Mouse (Mus musculus): Measurements from ENCODE around the gene Clba1. TPM values are rescaled to one million over a fixed set of nuclear protein-coding genes. Genes with fewer than 3 reads are reported as not detected.
"Not testable (repeated sequence)": the region's sequence is repeated elsewhere in the genome, so short reads cannot be mapped to it uniquely, and the experiment has no call there.

The Clba1 gene
- polyA plus RNA-seq, 1 experiment from 2014 or later, result 21.1 TPM

DNA sequence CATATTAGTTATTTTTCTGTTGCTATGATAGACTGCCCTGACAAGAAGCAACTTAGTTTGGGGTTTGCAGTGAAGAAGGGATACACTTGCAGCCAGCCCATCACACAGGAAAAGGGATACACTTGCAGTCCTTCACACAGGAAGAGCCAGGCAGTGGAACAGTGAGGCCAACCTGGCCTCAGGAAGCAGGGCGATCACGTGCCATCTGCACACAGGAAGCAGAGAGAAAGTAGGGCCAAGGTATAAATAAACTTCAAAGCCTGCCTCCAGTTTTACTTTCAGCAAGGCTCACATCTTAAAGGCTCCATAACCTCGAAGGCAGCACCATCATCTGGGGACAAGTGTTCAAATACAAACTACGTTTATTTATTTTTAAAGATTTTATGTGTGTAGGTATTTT, 14.5 kb downstream of the Clba1 start:
- WGBS, result 83% methylated on average over 4 of the region's 4 CpGs
- peaks cover 59% of the 10 kb centered on the region for H3K4me1 ChIP-seq (replicated peaks)
- H3K27ac ChIP-seq (replicated peaks), result no peak overlapping the region
- H3K4me2 ChIP-seq, result no peak overlapping the region
- H3K9me3 ChIP-seq, result no peaks in the 10 kb centered on the region
- no peak overlapping the region for H3K9ac ChIP-seq
- H3K36me3 ChIP-seq, result peaks cover 63% of the 10 kb centered on the region
- ATAC-seq (ENCODE audit: low read depth), result no peak
- no peaks in the 10 kb centered on the region for H3K27me3 ChIP-seq
- H3K4me3 ChIP-seq, result no peak overlapping the region

DNA sequence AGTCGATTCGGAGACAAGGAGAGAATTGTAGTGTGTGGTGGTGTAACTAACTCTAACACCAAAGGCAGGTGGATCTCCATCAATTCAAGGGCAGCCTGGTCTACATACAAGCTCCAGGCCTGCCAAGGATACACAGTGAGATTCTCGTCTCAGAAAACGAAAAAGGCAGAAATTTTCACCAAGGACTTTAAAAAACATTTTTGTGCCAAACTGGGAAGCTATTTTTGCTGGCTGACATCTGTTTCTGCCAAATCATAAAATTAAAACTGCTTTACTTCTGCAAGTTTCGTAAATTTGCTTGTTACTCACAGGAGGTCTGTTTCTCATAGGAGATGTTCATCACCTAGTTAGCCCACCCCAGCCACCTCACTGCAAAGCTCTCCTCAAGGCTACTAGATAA, 17.2 kb downstream of the Clba1 start:
- H3K36me3 ChIP-seq, result peaks cover 39% of the 10 kb centered on the region
- H3K4me2 ChIP-seq, result no peak overlapping the region
- WGBS, result 94% methylated on average over 5 of the region's 5 CpGs
- no peaks in the 10 kb centered on the region for H3K27me3 ChIP-seq
- H3K9me3 ChIP-seq, result no peaks in the 10 kb centered on the region
- H3K4me3 ChIP-seq, result no peak overlapping the region
- no peak for ATAC-seq (ENCODE audit: low read depth)
- H3K4me1 ChIP-seq (replicated peaks), result peaks cover 72% of the 10 kb centered on the region
- peak overlapping the region; percentile 98; the same call in 1 of the 2 replicates for H3K9ac ChIP-seq
- no peak overlapping the region for H3K27ac ChIP-seq (replicated peaks)

GRCm38 (mm10) chr12:112828501-112829243, 19.9 kb downstream of the Clba1 start:
- Histone ChIP-seq H3K9me3 (no peaks in the 10 kb centered on the region), H3K4me1 (replicated peaks) (peaks cover 69% of the 10 kb centered on the region), H3K36me3 (peaks cover 38% of the 10 kb centered on the region), H3K9ac (peak overlapping the region; percentile 98), H3K4me3 (peak overlapping the region; percentile 97), H3K27ac (replicated peaks) (peak overlapping the region; percentile 94), H3K4me2 (peak overlapping the region; percentile 97), H3K27me3 (no peaks in the 10 kb centered on the region)
- 1% methylated on average over 51 of the region's 51 CpGs for WGBS
- peak; percentile 80 for ATAC-seq (ENCODE audit: low read depth)

GRCm38 (mm10) chr12:112829244-112829864, 20.6 kb downstream of the Clba1 start, which contains the start of gene Cdca4:
Gene Cdca4, minus strand, starts transcription at chr12:112829423.
- Histone ChIP-seq H3K27me3 (no peaks in the 10 kb centered on the region), H3K9ac (peak within 1 kb of the TSS; percentile 98), H3K4me1 (replicated peaks) (peaks cover 62% of the 10 kb centered on the region), H3K9me3 (no peaks in the 10 kb centered on the region), H3K36me3 (peaks cover 37% of the 10 kb centered on the region), H3K27ac (replicated peaks) (peak within 1 kb of the TSS; percentile 94), H3K4me2 (peak within 1 kb of the TSS; percentile 97), H3K4me3 (peak within 1 kb of the TSS; percentile 97)
- WGBS, result under 1% methylated on average over 72 of the region's 72 CpGs
- peak; percentile 97 for ATAC-seq (ENCODE audit: low read depth)

- H3K27me3 ChIP-seq, result no peaks in the 10 kb centered on the region
- peak overlapping the region; percentile 87 for H3K9ac ChIP-seq
- H3K36me3 ChIP-seq, result peaks cover 30% of the 10 kb centered on the region
- 38% methylated on average over 2 of the region's 2 CpGs for WGBS
- H3K4me3 ChIP-seq, result peak overlapping the region; percentile 97
- peaks cover 54% of the 10 kb centered on the region for H3K4me1 ChIP-seq (replicated peaks)
- H3K4me2 ChIP-seq, result peak overlapping the region; percentile 77
- no peak for ATAC-seq (ENCODE audit: low read depth)
- peak overlapping the region; percentile 84 for H3K27ac ChIP-seq (replicated peaks)
- no peaks in the 10 kb centered on the region for H3K9me3 ChIP-seq
These were observed 21.4 kb downstream of the Clba1 start for GRCm38 (mm10) chr12:112830141-112830540.

DNA sequence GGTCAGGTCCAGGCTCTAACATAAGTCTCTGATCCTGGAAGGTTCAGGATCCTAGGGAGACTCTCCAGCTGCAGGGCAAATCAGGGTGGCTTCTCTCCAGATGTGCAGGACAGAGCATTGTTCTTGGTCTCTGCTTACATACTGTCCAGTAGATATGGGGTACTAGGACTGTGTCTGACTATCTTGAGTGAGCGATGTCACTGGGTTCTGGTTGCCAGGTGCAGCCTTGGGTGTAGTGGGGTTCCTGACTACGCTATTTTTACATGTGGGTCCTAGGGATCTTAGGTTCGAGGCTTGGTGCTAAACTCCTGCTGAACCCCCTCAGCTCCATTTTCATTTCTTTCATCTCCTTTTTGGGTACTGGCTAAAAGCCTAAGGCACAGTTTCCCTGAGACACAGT, 21.8 kb downstream of the Clba1 start:
- H3K4me1 ChIP-seq (replicated peaks), result peaks cover 52% of the 10 kb centered on the region
- 92% methylated on average over 3 of the region's 3 CpGs for WGBS

DNA sequence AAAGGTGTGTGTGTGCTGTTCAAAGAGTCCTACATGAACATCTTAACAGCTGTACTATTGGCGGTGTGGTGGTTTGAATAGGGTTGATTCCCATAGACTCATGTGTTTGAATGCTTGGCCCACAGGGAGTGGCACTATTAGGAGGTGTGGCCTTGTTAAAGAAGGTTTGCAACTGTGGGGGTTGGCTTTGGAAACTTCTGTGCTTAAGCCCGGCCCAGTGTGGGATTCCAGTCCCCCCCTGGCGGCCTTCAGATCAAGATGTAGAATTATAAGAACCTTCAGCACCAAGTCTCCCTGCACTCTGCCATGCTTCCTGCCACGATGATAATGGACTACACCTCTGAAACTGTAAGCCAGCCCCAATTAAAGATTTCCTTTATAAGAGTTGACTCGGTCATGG, 23.7 kb downstream of the Clba1 start:
- Histone ChIP-seq H3K9ac (no peak overlapping the region), H3K27me3 (no peaks in the 10 kb centered on the region), H3K4me3 (no peak overlapping the region), H3K4me1 (replicated peaks) (peaks cover 33% of the 10 kb centered on the region), H3K27ac (replicated peaks) (no peak overlapping the region), H3K36me3 (peaks cover 18% of the 10 kb centered on the region), H3K9me3 (no peaks in the 10 kb centered on the region), H3K4me2 (no peak overlapping the region)
- WGBS, result 91% methylated on average over 5 of the region's 5 CpGs
- no peak for ATAC-seq (ENCODE audit: low read depth)

More for the DNA sequence above, 21.8 kb downstream of the Clba1 start:
- Histone ChIP-seq H3K4me2 (peak overlapping the region; percentile 77), H3K9me3 (no peaks in the 10 kb centered on the region), H3K9ac (peak overlapping the region; percentile 87), H3K36me3 (peaks cover 27% of the 10 kb centered on the region), H3K27me3 (no peaks in the 10 kb centered on the region), H3K27ac (replicated peaks) (no peak overlapping the region), H3K4me3 (peak overlapping the region; percentile 97)
- no peak for ATAC-seq (ENCODE audit: low read depth)

DNA sequence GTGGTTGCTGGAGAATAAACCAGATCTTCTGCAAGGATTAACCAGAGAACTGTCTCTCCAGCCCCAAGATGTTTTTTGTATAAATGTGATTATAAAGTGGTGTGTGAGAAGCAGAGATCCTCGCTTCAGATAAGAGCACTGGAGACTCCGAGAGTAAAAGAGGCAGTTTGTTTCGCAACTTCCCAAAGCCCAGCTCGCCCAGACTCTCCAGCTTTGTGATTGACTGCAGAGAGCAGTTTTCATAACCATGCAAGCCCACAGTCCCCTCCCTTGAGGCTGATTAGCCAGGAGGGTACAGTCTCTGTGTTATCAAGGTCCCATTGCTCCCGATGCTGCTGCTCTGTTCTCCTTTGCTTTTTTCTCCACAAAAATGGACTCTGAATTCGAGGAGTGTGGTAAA, 24.8 kb downstream of the Clba1 start:
- H3K36me3 ChIP-seq, result peaks cover 15% of the 10 kb centered on the region
- 0 out of 2 replicates have a peak overlapping the region, but pooled peaks have one; percentile 8 for H3K9ac ChIP-seq
- H3K27ac ChIP-seq (replicated peaks), result no peak overlapping the region
- H3K4me3 ChIP-seq, result no peak overlapping the region
- H3K27me3 ChIP-seq, result no peaks in the 10 kb centered on the region
- no peaks in the 10 kb centered on the region for H3K9me3 ChIP-seq
- peaks cover 22% of the 10 kb centered on the region for H3K4me1 ChIP-seq (replicated peaks)
- no peak for ATAC-seq (ENCODE audit: low read depth)
- WGBS, result 88% methylated on average over 6 of the region's 6 CpGs
- H3K4me2 ChIP-seq, result no peak overlapping the region

GRCm38 (mm10) chr12:112835046-112835445, 26.3 kb downstream of the Clba1 start:
- peaks cover 21% of the 10 kb centered on the region for H3K4me1 ChIP-seq (replicated peaks)
- no peaks in the 10 kb centered on the region for H3K9me3 ChIP-seq
- 80% methylated on average over 2 of the region's 2 CpGs for WGBS
- no peak overlapping the region for H3K4me2 ChIP-seq
- no peaks in the 10 kb centered on the region for H3K27me3 ChIP-seq
- peaks cover 15% of the 10 kb centered on the region for H3K36me3 ChIP-seq
- H3K27ac ChIP-seq (replicated peaks), result no peak overlapping the region
- no peak overlapping the region for H3K4me3 ChIP-seq
- no peak for ATAC-seq (ENCODE audit: low read depth)
- H3K9ac ChIP-seq, result no peak overlapping the region

DNA sequence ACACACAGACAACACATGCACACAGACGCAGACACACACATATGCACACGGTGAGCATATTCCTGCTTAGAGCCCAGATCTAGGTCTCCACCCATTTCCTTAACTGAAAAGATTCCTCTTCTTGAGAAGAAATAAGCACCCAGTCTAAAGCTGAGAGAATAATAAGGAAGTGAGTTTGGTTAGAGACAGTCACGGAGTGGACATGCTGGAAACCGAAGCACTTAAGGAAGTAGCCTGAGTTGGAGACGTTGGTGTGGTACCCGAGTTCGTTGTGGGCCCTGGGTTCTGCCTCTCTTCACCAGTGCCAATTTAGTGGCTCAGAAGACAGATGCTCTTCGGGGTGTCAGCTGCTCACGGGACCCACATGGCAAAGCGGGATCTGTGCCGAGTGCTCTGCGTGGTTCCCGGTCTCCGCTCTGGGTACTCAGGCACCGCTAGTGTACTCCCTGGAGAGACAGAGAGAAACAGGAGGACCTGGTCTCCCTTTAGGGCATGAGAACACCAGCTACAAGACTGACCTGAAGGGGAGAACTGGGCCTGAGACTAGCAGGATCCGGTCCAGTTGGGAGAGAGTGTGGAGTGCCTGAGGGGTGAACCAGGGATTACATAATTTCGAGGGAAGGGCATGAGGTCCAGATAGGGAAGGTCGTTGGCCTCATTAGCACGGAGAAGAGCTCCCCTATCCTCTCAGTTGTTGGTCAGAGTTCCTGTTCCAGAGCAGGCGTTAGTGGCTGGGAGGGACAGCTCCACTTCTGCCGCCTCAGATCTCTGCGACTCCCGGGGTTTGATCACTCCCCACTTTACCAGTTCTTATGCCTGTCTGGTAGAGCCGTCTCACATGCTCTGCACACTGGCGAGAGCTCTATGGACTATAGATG, 31.7 kb downstream of the Clba1 start:
- no peak for ATAC-seq (ENCODE audit: low read depth)
- Histone ChIP-seq H3K4me1 (replicated peaks) (no peaks in the 10 kb centered on the region), H3K27ac (replicated peaks) (no peak overlapping the region), H3K27me3 (no peaks in the 10 kb centered on the region), H3K9ac (no peak overlapping the region), H3K9me3 (no peaks in the 10 kb centered on the region), H3K36me3 (no peaks in the 10 kb centered on the region), H3K4me3 (no peak overlapping the region), H3K4me2 (no peak overlapping the region)
- 78% methylated on average over 25 of the region's 25 CpGs for WGBS

- H3K4me3 ChIP-seq; H3K4me1 ChIP-seq (replicated peaks); ATAC-seq (ENCODE audit: low read depth); H3K27me3 ChIP-seq; H3K36me3 ChIP-seq; H3K4me2 ChIP-seq; H3K9me3 ChIP-seq; H3K9ac ChIP-seq; H3K27ac ChIP-seq (replicated peaks): not testable (repeated sequence)
- WGBS, result 67% methylated on average over 4 of the region's 4 CpGs
These were observed 32.7 kb downstream of the Clba1 start for GRCm38 (mm10) chr12:112841338-112841892.

DNA sequence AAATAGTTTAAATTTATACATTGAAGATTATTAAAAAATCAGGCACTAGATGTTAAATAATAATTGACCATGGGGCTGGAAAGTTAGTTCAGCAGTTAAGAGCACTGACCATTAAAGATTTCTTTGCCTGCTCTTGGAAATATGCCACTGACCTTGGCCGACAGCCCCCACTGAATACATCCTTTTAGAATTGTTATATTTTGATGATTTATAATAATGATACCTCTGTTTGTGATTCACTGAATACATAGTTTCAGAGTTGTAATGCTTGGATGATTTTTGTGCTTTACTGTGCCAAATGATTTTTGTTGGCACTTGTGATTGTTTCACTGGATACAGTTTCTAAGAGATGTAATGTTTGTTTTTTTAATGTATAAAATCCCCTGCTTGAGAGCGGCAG, 33.4 kb downstream of the Clba1 start:
- not testable (repeated sequence) for H3K4me1 ChIP-seq (replicated peaks); H3K4me2 ChIP-seq; H3K4me3 ChIP-seq; H3K9ac ChIP-seq; ATAC-seq (ENCODE audit: low read depth); H3K36me3 ChIP-seq; H3K27me3 ChIP-seq; H3K27ac ChIP-seq (replicated peaks); H3K9me3 ChIP-seq
- 87% methylated on average over 2 of the region's 2 CpGs for WGBS

All from neural tube, embryonic 13.5 days (tissue).